Mouse (Mus musculus) large intestine, adult 2 months (tissue): ENCODE data around the gene Tssk6. TPM values are rescaled to one million over a fixed set of nuclear protein-coding genes. Genes with fewer than 3 reads are reported as not detected.

Experiments
- DNase-seq: peaks from one replicate; pipeline ENCODE4 v3.0.0-alpha.2; 2012; ENCODE audit warnings: low read depth, low spot score
- WGBS: fragments of 180-500 bp; shearing (Covaris S2); methylation state at CpG from one replicate; pipeline ENCODE4 v1.1.7; 2018; 5-methylcytosine and 5-hydroxymethylcytosine counted together
- polyA plus RNA-seq: library from polyadenylated mRNA; depleted of rRNA; stranded (reverse); fragments of >200 nt; gene quantifications from 2 replicates; pipeline ENCODE4 v1.2.3, GENCODE M21; 2012; rRNA removed

Tssk6 gene
- 0.64 and 0.66 TPM in 2 replicates for polyA plus RNA-seq

DNA sequence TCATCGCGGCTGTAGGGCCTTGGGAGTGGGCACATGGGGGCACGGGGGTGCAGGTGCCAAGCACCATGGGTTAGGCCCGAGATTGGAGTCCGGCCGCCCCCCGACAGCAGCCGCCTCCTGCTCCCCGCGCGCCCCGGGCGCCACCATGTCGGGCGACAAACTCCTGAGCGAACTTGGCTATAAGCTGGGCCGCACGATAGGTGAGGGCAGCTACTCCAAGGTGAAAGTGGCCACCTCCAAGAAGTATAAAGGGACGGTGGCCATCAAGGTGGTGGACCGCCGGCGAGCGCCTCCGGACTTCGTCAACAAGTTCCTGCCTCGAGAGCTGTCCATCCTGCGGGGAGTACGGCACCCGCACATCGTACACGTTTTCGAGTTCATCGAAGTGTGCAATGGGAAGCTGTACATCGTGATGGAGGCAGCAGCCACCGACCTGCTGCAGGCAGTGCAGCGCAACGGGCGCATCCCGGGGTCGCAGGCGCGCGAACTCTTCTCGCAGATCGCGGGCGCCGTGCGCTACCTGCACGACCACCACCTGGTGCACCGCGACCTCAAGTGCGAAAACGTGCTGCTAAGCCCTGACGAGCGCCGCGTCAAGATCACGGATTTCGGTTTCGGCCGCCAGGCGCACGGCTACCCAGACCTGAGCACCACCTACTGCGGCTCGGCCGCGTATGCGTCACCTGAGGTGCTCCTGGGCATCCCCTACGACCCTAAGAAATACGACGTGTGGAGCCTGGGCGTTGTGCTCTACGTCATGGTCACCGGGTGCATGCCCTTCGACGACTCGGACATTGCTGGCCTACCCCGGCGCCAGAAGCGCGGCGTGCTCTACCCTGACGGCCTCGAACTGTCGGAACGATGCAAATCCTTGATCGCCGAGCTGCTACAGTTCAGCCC is at the start of gene Tssk6, which contains the start of the genes Ndufa13 and Yjefn3:
TSS of gene Tssk6 (plus strand) at position 22 of the 900 bp plus-strand sequence.
TSS of gene Ndufa13 (minus strand) at position 396 of the 900 bp plus-strand sequence.
TSS of gene Yjefn3 (minus strand) at position 550 of the 900 bp plus-strand sequence.
- 3% methylated on average over 89 of the region's 89 CpGs for WGBS
- no peak for DNase-seq

DNA sequence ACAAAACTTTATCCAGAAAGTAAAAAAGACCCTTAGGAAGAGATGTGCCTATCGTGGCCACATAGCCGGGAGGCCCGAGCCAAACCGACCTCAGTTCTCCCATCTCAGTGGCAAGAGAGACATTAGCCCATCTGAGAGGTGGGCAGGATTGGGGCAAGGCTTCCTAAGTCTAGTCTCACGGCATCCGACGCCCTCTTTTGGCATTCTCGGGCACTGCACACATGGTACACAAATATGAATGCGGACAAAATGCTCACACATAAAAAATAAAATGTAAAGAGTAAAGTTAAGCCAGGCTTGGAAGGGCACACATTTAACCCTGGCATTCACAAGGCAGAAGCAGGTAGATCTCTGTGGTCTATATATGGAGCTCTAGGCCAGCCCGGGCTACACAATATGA is 48.1 kb upstream of the Tssk6 start:
- WGBS, result 89% methylated on average over 10 of the region's 10 CpGs
- DNase-seq, result no peak

DNA sequence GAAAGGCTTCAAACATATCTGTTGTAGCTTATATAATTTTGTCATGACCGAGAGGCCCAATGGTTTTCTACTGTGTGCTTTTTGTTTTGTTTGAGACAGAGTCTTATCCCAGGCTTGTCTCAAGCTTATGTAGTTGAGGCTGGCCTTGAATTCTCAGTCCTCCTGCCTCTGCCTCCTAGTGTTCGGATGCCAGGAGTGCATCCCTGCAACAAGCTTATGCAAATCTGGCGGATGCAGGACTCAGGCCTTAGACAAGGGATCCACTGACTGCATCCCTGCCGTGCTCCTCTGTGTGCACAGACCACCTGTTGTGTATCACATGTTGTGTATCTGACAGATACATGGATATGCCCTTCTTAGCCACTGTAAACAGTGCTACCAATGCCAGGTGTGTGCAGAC is 41.2 kb upstream of the Tssk6 start:
- 61% methylated on average over 4 of the region's 4 CpGs for WGBS
- no peak for DNase-seq

DNA sequence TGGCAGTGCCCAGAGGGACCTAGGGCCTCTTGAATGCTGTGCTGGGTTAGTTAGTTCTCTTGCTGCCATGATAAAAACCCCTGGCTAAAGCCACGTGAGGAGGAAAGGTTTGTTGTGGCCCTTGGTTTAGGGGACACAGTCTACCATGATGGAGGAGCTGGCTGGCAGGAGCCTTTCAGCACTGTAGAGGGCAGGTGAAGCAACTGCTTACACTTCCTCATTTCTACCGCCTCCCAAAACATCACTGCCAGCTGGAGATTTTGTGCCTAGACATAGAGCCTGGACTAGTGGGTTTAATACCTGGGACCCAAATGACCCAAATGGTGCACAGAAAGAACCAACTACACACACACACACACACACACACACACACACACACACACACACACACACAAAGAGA is 40.7 kb upstream of the Tssk6 start:
- no peak for DNase-seq
- WGBS, result 55% methylated on average over 2 of the region's 2 CpGs

DNA sequence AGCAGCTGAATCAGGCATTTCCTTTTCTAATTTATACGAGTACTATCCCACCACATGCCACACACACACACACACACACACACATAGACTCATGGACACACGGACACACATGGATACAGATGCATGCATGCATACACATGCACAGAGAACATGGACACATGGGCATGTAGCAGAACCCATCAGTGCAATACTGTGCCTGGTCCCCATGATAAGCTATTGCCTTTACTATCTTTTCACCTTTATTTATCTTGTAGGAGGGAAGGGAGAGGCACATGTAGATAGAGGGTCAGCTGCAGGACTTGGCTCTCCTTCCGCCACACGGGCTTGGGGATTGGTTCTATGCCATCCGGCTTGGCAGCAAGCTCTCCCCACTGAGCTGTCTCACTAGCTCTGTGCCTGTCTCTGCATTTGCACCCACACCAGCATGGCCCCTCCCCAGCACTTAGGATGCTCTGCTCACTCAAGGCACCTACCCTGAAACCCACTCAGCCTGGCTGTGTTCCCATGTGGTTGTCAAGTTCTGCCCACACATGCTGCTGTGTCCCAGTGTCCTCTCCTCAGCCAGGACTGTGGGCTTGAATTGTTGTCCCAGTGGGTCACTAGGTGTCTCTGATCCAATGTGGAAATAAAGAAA is 38.5 kb upstream of the Tssk6 start:
- no peak for DNase-seq
- WGBS, result 55% methylated on average over 5 of the region's 5 CpGs

DNA sequence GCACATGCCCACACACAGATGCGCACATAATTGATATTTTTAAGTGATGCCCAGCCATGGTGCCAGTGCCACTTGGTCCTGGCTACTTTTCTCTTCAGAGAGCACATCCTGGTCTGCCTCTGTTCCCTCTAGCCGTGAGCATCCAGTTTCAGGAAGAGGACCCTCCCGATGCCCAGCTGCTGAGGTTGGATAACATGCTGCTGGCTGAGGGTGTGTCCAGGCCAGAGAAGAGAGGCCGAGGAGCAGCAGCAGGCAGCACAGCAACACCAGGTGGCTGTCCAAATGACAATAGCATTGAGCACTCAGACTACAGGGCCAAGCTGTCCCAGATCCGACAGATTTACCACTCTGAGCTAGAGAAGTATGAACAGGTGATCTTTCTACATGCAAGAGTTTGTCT is 37.8 kb upstream of the Tssk6 start:
- 51% methylated on average over 5 of the region's 5 CpGs for WGBS
- DNase-seq, result no peak

DNA sequence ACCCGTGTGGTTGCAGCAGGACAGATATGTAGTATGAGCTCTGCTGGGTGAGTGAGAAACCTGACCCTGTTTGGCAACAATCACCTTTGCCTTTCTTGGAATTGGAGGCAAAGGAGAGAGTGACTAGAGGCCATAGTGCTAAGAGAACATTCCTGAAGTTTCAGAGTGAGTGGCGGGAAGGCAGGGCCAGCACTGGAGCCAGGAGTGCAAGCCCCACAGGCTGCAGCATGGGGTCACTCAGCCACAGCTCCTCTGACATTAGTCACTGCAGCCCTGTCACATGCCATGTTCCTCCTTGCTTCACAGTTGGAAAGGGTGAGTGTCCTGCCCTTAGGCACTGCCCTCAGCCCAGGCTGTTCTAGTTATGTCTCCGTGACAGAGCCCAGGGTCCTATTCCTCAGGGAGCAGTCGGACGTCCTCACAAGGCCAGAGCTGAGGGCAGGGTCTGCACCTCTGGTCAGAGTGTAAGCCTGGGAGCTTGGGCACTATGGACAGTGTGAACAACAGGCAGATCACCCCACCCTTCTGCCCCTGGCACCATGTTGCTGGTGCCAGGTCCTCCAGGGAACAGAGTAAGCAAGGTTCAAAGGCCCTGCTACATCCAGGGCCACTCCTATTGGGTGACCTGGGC is 34.2 kb upstream of the Tssk6 start:
- 81% methylated on average over 5 of the region's 5 CpGs for WGBS

DNA sequence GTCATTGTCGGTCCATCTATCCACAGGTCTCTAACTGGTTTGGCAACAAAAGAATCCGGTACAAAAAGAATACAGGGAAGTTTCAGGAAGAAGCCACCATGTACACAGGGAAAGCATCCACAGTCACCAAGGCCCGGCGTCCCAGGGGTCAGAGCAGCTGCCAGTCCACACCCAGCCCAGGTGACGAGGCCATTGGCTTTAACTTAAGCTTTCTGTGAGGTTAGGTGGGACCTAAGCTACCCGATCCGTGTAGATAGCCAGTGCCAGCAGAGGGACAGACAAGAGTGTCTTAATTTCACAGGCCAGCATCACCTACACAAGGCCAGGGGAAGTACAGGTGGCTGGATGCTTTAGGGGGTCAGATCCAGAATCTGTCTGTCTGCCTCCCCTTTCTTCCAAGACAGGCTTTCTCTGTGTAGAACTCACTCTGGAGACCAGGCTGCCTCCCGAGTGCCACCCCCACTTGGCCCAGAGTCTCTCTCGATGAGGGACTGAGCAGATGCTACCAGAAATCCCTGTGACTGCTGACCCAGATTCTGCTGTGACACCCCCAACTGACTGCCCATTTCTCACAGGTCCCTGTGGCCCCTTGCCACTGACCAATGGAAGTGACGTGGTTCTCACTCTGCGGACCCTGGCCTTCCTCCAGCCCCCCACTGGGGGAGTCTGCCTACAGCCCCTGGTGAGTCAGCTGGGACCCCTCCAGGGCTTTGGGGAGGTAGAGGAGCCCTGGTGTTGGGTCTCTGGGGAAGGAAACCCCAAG is 31.8 kb upstream of the Tssk6 start:
- no peak for DNase-seq
- WGBS, result 78% methylated on average over 11 of the region's 11 CpGs

More for the DNA sequence above, 34.2 kb upstream of the Tssk6 start:
- DNase-seq, result no peak

DNA sequence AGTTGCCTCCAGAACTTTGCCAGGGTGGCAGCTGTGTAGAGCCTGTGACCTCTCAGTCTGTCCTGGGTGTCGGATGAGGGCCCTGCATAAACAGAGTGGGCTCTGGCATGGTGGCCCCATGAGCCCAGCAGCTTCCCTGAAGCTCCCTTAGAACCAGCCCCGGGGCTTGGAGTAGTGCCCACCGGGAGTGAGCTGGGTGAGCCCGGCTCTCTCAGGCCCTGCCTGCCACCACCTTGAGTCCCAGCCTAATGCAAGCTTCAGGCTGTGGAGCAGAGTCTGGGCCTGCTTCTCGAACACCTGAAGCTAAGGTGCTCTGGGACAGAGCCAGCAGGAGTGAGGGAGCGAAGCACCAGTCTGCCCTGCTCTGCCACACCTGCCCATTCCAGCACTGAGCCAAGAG is 31.1 kb upstream of the Tssk6 start:
- DNase-seq, result no peak
- 76% methylated on average over 6 of the region's 6 CpGs for whole genome bisulfite sequencing

DNA sequence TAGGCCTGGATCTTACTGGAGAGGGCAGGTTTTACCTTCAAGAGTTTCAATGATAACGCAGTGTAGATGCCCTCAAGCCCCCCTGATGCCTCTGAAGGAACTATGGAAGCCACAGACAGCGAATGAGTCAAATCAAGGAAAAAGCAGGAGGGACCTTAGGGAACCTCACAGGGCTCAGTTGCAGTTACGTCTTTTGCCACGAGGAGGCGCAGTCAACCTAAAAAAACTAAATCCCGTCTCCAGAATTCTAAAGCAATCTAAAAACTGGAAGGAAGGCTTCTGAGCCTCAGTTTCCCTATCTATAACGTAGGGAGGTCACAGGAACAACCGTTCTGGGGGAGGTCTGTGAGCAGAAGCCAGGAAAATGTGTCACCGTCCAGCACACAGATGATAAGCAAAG is 27.8 kb upstream of the Tssk6 start:
- WGBS, result 10% methylated on average over 9 of the region's 9 CpGs
- DNase-seq, result peak; percentile 27

DNA sequence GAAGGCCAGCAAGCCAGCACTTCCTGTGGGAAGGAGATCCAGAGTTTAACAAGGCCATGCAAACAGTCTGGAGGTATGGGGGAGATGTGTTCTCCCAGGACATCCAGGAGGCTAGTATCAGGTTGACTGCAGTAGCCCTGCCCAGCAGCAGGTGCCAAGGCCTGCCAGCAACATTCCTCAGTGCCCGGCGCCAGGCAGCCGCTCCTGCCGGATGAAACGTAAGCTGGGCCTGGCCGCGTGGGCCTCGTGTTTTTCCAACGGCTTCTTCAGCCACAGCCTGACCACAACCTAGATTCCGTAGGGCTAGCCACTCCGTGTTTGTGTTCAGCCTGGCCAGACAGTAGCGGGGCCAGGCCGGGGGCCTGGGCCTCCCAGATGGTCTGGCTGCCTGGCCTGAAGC is 27.3 kb upstream of the Tssk6 start:
- WGBS, result 76% methylated on average over 13 of the region's 13 CpGs
- DNase-seq, result no peak

DNA sequence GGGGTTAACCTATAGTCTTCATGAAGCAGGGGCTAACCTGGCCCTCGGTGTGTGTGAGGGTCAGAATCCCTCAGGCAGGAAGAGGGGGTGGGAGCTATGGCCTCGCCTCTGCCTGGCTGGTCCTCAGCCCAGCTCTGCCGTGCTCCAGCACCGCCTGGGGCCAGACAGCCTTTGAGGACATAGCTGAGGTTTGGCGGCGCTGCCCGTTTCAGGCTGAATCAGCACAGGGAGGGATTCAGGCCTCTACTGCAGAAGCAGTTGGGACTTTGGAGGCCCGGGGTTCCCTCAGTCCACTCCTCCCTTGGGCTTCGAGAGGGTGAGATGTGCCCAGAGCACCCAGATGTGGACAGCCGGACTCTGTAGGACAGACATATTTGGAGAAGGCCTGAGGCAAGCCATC is 25.9 kb upstream of the Tssk6 start:
- DNase-seq, result no peak
- 46% methylated on average over 10 of the region's 10 CpGs for WGBS

DNA sequence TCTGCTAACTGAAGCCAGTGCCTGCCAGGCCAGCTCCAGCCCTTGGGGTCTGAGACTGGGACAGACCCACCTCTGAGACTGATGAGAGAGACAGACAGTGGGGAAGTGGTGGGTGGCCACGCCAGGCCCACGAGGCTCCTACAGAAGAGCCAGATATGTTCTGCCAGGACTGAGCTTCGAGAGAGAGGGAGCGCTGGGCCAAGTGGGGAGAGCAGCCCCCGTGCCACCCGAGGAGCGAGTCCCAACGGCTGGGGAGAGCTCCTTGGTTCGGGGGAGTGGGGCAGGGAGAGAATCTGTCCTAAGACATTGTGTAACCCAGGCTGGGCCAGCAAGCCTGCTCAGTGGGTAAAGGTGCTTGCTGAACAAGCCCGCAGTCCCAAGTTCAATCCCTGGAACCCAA is 25.0 kb upstream of the Tssk6 start:
- WGBS, result 77% methylated on average over 10 of the region's 10 CpGs
- no peak for DNase-seq

DNA sequence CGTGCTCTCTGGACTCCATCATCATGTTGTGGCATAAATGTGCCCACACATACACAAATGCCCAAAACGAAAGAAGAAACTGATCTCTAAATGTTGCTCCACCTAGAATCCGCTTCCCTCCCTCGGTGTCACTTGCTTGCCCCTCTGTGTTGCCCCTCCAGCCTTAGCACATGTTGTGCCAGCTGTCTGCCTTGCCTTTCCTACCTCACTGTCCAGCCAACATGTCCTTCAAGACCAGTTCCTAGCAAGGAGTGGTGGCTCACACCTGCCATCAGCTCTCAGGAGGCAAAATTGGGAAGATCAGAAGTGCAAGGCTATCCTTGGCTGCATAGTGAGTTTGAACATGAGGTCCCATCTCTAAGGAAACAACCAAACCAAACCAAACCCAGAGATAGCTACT is 24.6 kb upstream of the Tssk6 start:
- no peak for DNase-seq
- WGBS, result 87% methylated on average over 4 of the region's 4 CpGs

DNA sequence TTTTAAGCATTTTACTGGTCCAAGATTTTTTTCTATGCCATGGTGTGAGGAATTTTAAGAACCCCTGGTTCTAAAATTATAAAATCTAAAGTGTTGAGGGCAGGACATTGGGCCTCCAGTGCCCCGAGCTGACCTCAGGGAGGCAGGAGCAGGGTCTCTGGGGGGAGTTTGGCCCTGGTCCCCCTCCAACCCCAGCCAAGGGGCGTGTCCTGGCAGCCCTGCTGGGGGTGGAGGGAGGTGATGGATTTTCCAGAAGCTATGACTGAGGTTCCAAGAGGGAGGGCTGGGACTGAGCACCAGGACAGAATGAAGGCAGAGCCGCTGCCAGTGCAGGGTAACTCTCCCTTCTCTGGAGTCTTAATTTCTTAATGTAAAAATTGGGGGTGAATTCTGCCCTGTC is 24.0 kb upstream of the Tssk6 start:
- WGBS, result 71% methylated on average over 3 of the region's 3 CpGs
- no peak for DNase-seq

DNA sequence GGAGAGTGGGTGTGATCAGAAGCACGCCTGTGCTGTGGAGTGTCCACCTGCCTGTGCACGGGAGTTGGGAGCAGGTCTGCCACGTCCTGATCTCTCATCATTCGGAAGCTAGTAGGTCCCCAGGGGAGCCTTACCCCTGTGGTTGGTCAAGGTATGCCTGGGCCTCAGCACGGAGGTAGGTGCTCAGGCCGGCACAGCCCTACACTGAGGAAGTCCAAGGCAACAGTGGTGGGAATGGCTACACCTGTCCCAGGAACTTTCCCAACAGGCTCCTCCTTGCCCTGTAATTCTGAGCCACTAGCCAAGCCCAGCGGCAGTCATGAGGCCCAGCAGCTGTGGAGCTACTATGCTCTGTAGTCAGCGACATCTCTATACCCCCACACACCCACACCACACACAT is 22.3 kb upstream of the Tssk6 start:
- 49% methylated on average over 8 of the region's 8 CpGs for WGBS
- DNase-seq, result no peak

DNA sequence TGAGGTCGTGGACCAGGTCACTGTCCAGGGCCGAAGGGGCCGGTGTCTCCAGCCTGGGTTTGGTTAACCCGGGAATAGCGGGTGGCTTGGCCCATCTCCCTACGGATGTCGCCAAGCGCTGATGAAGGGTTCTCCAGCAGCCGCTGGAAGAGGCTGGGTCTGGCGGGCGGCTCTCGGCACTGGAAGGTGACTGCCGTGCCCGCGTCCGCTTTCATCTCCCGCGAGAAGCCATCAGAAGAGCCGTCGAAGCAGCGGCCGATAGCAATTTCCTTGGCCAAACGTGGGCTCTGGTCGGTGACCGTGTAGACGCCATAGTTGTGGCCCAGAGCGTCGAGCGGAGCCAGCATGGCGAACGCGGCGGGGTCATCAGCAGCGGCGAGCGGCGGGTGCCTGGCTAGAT is 21.1 kb upstream of the Tssk6 start:
- DNase-seq, result no peak
- WGBS, result 21% methylated on average over 37 of the region's 37 CpGs

DNA sequence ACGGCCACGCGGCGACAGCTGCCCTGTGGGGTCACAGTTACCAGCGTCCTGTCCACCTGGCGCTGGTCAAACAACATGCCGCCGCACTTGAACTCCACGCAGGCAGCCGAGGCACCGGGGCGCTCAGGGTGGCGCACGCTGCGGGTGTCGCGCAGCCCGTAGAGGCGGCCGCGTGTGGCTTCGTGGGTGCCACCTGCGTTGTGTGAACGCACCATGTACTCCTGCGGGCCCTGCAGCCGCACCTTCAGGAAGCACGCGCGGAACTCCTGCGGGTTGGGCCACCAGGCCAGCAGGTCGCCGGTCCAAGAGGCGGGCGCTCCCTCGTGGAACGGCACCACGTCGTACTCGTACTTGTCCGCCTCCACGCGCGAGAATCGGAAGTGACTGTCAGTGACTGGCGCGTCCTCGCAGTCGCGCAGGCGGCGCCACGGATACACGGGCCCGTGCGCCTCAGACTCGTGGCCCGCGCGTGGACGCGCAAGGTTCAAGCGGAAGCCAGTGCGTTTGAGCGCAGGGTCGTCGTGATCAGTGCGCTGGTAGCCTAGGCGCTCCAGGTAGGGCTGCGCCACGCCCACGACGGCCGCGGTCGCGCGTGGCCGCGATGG is 20.6 kb upstream of the Tssk6 start:
- 22% methylated on average over 79 of the region's 79 CpGs for WGBS

DNA sequence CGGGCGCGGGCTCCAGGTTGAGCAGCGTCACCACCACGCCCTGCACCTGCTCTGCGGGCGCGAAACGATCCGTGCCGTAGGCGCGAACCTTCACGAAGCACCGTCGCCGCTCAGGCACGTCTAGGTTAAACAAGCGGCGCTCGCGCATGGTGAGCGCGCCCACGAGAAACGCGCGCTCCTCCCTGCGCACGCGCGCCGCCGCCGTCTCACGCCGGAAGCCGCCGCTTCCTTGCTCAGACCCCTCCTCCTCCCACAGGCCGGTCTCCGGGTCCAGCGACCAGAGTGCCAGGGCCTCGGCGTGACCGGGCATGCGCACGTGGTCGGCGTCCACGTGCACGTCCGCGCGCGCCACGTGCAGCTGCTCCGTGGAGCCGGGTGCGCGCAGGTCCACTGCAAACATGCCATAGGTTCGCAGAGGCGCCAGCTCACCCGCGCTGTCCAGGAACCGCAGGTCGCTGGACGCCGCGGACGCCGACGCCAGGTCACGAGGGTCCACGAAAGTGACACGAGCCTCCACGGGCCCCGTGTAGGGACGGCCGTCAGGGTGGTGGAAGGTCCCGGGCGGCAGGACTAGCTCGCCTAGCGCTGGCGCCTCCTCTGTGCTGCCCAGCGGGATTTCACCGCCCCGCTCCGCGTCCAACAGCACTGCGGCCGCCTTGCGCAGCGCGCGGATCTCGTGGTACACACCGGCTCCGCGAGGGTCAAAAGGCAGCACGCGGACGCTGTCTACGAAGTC is 19.8 kb upstream of the Tssk6 start:
- 12% methylated on average over 103 of the region's 103 CpGs for WGBS
- DNase-seq, result no peak

More for the DNA sequence above, 20.6 kb upstream of the Tssk6 start:
- no peak for DNase-seq
